Mouse (Mus musculus) C2C12 (cell line): ENCODE data around the gene Dscam.

Source experiments
- CTCF ChIP-seq: IDR thresholded peaks from one replicate; pipeline ENCODE4 v1.5.1; 2011; ENCODE audit not compliant: control insufficient read depth, insufficient read depth, insufficient read length
- MAX ChIP-seq: IDR thresholded peaks from one replicate; pipeline ENCODE4 v1.6.1; 2011; ENCODE audit warnings: mild to moderate bottlenecking, control low read depth
- MYOD1 ChIP-seq: IDR thresholded peaks from one replicate; pipeline ENCODE4 v1.6.1; 2011; ENCODE audit warnings: low read depth; ENCODE audit not compliant: control insufficient read depth, insufficient read length
- MYOG ChIP-seq: IDR thresholded peaks from one replicate; pipeline ENCODE4 v1.6.1; 2011; ENCODE audit not compliant: control insufficient read depth, insufficient read length; ENCODE audit errors: extremely low read depth

DNA sequence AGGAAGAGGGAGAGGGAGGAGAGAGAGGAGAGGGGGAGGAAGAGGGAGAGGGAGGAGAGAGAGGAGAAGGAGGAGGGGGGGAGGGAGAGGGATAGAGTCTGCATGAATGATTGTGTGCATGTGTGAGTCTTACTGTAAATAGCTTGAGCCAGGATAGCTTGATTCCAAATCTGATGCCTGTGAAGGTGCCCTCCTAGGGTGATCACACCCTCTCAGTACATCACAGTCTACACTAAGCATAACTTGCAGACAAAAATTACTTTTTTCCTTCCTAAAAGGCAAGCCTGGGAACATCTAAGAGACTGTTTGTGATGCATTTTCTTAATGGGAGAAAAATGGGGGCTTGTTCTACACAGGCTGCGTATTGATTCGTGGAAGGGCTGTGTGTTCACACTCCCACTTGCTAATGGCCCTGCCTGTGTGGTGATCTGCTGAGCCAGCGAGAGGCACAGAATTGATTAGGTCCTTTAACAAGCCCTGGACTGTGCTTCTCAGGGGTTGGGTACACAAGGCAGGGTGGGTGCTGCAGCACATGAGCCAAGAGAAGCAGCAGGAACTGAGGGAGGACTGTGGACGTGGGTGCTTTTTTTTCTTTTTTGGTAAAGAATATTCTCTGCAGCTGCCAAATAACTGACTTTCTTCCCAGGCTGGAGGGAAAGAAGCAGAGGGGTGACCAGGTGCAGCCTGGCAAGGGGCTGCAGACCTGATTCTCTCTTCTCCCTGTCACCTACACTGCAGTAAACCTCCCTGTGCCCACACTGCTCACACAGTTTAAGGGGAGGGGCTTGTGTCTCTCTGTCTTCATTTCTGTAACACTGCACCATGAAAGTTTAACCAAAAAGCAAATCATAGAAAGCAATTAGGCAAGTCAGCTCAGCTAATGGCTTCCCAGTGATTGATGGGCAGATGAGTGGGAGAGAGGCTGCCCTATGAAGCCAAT is 161.2 kb downstream of the Dscam start:
- TF ChIP-seq CTCF (no peak), MYOD1 (no peak), MAX (no peak), MYOG (no peak)
